Mouse (Mus musculus): ENCODE data around the gene Surf2.
"Not testable (repeated sequence)": the region's sequence is repeated elsewhere in the genome, so short reads cannot be mapped to it uniquely, and the experiment has no call there.

The Surf2 gene

DNA sequence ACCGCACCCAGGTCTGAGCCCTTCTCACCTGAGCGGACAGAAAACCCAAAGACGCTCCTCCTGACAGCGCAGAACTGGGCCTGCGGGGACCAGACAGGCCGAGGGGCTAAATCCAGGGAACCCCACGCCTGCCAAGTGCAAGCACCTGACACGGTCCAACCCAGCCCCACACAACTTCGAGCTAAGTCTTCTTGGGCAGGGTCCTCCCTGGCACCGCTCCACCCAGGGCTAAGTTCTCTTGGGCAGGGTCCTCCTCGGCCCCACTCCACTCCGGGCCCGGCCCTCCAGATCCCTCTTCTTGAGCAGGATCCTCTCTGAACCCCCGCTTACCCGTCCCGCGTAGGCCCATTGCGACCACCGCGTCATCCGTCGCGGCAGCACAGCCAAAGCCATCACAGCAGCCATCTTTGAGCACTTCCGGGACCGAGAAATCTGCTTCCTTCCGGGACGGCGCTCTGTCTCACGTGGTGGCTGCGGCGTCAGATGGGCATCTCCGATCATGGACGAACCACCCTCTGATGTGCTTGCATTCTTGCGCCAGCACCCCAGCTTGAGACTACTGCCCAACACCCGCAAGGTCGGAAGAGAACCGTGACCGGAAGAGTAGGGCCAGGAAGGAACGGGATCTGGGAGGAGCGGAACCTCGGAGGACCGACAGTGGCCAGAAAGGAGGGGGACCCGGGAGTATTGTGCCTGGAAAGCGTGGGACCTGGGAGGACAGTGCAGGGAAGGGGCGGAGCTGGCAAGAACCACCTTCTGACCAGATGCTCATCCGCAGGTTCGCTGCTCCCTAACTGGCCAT lies at the start of gene Surf2, which contains the start of gene Surf1:
Surf2 (plus strand) TSS at position 441 of the 802 bp plus-strand sequence.
Surf1 (minus strand) TSS at position 604 of the 802 bp plus-strand sequence.
- DNase-seq (ENCODE audit: low spot score), result peak; percentile 86

GRCm38 (mm10) chr2:26870666-26871065 lies 45.5 kb upstream of the Surf2 start:
- no peak for DNase-seq (ENCODE audit: low spot score)

DNA sequence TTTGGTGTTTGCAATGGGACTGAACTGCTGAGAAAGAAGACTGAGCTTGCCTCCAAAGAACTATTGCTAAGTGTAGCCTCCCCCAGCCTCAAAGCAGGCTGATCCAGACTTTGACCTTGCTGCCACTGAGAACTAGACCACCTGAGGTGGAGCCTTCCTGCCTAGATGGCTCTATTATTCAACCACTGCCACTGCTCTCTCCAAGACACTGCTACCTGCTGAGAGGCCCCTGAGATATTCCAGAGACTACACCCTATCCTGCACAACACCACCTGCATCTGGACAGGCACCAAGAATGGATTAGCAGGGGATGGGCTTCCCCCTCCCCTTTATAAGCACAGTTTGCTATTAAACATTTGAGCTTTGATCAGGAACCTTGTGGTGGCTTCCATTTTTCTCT lies 37.6 kb upstream of the Surf2 start:
- no peak for DNase-seq (ENCODE audit: low spot score)

DNA sequence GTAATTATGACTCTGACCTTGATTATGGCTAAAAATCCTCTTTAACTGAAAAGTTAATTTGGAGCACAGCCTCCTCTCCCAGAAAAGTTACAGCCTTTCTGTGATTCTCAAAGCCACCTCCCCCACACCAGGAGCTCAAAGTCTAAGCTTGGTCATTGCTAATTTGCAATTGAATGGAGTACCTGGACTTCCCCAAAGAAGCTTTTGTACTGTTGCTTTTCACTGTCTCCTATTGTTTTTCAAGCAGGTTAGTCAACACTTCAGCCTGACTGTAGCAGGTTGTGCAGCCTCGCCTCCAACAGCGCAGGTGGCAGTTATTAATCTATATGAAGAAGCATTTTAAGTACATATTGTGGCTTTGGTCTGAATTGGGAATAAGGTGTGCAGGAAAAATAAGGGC lies 30.6 kb upstream of the Surf2 start:
- DNase-seq (ENCODE audit: low spot score), result not testable (repeated sequence)

DNA sequence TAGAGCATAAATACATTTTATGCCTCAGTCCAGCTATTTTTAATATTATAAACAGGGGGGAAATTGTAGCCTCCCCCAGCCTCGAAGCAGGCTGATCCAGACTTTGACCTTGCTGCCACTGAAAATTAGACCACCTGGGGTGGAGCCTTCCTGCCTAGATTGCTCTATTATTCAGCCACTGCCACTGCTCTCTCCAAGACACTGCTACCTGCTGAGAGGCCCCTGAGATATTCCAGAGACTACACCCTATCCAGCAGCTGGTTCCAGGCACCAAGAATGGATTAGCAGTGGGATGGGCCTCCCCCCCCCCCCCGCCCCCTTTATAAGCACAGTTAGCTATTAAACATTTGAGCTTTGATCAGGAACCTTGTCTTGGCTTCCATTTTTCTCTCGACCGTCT lies 30.0 kb upstream of the Surf2 start:
- DNase-seq (ENCODE audit: low spot score), result not testable (repeated sequence)

DNA sequence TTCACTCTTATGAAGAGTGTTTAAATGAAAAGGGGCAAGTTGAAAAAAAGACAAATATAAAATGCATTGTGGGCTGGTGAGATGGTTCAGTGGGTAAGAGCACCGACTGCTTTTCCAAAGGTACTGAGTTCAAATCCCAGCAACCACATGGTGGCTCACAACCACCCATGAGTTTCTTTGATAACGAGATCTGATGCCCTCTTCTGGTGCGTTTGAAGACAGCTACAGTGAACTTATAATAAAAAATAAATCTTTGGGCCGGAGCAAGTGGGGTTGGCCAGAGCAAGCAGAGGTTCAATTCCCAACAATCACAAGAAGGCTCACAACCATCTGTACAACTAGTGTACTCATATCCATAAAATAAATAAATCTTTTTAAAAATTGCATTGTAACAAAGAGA lies 20.3 kb upstream of the Surf2 start:
- no peak for DNase-seq (ENCODE audit: low spot score)

- DNase-seq (ENCODE audit: low spot score), result no peak
These were observed 15.4 kb upstream of the Surf2 start for GRCm38 (mm10) chr2:26900731-26901130.

DNA sequence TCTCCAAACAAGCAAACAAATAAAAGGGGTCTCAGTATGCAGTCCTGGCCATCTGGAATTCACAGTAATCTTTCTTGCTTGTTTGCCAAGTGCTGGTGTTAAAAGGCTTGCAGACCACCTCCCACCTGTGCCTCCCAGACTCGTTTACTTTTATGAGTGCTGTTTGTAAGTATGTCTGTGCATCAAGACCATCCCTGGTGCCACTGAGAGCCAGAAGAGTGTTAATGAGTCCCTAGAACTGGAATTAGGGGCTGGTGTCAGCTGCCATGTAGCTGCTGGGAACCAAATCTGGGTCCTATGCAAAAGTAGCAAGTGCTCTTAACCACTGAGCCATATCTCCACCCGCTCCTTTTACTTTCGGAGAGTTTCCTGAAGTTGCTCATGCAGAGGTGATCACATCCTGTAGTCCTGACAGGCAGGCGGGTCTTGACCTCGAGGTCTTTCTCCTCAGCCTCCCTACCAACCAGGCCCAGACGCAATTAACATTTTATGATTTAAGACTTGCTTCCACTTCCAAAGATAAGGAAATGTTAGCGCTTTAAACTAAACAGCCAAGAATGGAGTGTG lies 14.2 kb upstream of the Surf2 start:
- no peak for DNase-seq (ENCODE audit: low spot score)

GRCm38 (mm10) chr2:26902467-26903220 lies 13.5 kb upstream of the Surf2 start, which contains the start of gene Surf6:
Surf6 (minus strand) TSS chr2:26902879.
- DNase-seq (ENCODE audit: low spot score), result peak; percentile 98

DNA sequence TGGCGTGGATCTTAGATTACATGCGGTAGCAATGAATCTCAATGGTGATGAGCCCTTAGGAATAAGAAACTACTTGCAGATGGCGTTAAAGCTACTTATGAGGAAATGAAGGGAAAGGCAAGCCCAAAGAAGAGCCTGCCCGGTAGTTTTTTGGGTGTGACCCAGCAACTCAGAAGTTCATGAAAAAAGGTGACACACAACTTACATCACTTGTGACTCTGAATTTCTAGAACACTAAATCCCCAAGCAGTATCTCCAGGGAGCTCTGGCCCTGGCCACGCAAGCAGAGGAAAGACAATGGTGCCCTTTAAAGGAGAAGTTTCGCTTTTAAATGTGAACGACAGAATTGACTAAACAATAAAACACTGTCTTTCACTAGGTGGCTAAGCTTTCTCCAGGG lies 12.9 kb upstream of the Surf2 start:
- DNase-seq (ENCODE audit: low spot score), result no peak

DNA sequence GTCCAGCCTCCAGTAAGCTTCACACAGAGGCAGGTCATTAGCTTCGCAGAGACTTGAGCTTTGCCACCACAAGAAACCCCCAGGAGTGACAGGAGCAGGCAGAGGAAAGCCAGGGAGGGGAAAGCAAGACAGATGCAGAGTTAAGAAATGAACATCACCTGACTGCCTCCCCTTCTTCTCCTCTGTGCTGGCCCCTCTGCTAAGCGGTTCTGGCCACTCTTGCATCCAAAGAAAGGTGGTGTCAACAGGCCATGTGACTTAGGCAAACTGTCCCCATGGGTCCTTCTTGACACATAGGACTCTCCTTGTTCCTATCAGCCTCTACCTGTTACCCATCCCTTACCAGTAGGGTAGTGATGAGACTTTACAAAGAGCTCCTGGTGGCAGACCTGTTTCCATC lies 10.2 kb upstream of the Surf2 start:
- DNase-seq (ENCODE audit: low spot score), result no peak

- no peak for DNase-seq (ENCODE audit: low spot score)
These were observed 9.7 kb upstream of the Surf2 start for GRCm38 (mm10) chr2:26906431-26906830.

- peak; percentile 61 for DNase-seq (ENCODE audit: low spot score)
These were observed 9.1 kb upstream of the Surf2 start for GRCm38 (mm10) chr2:26907109-26907508.

GRCm38 (mm10) chr2:26908710-26909386 lies 7.3 kb upstream of the Surf2 start:
- no peak for DNase-seq (ENCODE audit: low spot score)

DNA sequence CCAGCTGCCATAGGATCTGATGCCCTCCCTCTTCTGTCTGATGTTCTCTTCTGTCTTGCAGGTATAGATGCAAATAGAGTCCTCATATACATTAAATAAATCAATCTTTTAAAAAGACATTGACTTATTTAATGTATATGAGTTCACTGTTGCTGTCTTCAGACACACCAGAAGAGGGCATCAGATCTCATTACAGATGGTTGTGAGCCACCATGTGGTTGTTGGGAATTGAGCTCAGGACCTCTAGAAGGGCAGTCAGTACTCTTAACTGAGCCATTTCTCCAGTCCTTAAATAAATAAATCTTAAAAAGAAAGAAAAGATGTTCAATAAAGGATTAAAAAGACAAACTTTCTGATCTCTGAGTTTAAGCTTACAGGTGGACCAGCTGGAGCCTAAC lies 6.8 kb upstream of the Surf2 start:
- DNase-seq (ENCODE audit: low spot score), result no peak

- peak; percentile 99 for DNase-seq (ENCODE audit: low spot score)
These were observed 5.8 kb upstream of the Surf2 start, which contains the start of the genes Med22 and Rpl7a for GRCm38 (mm10) chr2:26910124-26910993. Med22 (minus strand) TSS chr2:26910677. Rpl7a (plus strand) TSS chr2:26910764.

DNA sequence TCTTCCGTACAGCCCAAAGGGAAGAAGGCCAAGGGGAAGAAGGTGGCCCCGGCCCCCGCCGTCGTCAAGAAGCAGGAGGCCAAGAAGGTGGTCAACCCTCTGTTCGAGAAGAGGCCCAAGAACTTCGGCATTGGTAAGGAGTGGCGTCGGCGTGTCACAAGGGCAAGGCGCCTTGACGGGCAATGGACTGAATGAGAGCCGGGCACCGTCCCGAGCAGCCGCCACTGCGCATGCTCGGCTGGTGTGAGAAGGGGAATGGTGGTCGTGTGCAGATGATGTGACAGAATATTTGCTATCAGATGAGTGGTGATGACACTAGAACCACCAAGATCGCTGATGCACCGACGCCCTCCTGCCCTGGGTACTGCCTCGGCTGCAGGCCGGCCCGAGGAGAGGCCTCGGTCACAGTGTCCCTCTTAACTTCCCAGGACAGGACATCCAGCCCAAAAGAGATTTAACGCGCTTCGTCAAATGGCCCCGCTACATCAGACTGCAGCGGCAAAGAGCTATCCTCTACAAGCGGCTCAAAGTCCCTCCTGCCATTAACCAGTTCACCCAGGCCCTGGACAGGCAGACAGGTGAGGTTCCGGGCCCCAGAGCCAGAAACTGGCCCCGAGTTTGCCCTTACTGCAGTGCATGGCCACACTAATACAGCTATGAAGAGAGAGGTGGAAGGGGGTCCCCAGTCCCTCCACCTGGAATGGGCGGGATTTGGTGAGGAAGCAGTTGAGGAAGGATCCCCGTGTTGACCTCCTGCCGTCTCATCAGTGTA lies 5.0 kb upstream of the Surf2 start:
- DNase-seq (ENCODE audit: low spot score), result peak; percentile 76

DNA sequence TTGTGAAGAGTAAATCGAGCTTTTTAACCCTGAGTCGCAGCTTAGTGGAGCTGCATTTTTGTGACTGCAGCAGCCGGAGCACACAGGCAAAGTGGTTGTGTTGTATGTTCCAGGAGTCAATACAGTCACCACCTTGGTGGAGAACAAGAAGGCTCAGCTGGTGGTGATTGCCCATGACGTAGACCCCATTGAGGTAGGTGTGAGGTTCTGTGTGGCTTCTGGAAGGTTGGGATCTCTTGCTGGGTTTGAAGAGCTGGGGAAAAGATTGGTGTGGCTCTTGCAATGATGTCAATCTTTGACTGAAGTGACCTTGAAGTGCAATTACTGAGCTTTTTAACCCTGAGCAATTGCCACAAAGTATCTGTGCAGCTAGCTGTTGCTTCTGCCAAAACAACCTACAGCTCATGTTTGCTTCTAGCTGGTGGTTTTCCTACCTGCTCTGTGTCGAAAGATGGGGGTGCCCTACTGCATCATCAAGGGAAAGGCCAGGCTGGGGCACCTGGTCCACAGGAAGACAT lies 3.9 kb upstream of the Surf2 start:
- no peak for DNase-seq (ENCODE audit: low spot score)

DNA sequence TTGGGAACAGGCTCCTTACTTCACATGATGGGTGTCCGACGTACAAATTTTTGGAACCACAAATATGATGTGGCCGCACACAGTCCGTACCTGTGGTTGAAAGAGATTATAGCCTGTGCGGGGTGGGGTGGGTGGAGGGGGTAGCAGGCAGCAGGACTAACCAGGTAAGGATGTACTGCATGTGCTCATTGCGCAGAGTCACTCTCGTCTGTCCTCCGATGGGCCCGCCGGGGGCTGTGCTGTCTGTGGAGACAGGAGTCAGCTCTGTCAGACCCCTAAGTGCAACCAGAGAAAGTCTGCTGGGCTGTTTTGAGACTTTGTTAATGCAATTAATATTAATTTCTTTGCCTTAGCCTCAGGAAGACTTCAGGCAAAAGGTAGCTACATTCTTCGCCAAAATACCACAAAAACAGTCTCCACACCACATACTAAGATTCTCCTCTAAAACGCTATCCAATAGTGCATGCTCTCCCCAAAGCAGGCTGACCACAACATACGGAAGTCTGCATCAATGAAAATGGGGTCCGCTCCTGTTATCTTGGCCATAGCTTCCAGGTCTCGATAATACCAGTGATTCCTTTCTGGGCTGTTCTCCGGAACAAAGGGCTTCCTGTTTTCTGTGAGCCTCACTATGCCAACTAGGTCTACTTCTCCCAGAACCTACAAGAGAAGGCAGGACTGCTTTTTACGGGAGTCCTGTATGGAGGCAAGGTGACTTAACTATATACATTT lies 2.6 kb upstream of the Surf2 start:
- no peak for DNase-seq (ENCODE audit: low spot score)
